Mouse (Mus musculus): ENCODE measurements around the gene Fam19a1. TPM values are rescaled to one million over a fixed set of nuclear protein-coding genes. Genes with fewer than 3 reads are reported as not detected.

Fam19a1 gene
- polyA plus RNA-seq, 1 experiment = 0.20 TPM

- Histone ChIP-seq H3K4me1 (ENCODE audit: control insufficient read depth, insufficient read depth, low read length) (no peaks in the 10 kb centered on the region), H3K27me3 (replicated peaks; ENCODE audit: control insufficient read depth, insufficient read depth, low read length) (no peaks in the 10 kb centered on the region), H3K4me3 (ENCODE audit: insufficient read depth, low read depth, low read length) (no peak overlapping the region), H3K27ac (ENCODE audit: insufficient read depth, low read depth, low read length) (no peak overlapping the region), H3K36me3 (ENCODE audit: control insufficient read depth, insufficient read depth, low read length) (no peaks in the 10 kb centered on the region)
- TF ChIP-seq CTCF (conservative IDR thresholded peaks at IDR 0.05; ENCODE audit: insufficient read depth, insufficient read length, low read depth, low read length) = no peak
- TF ChIP-seq POLR2A (IDR thresholded peaks at IDR 0.05; ENCODE audit: low read depth, low read length) = no peak
- DNase-seq = no peak
- 84% methylated on average over 2 of the region's 2 CpGs for WGBS
Measured at GRCm38 (mm10) chr6:96373274-96373673, 260.3 kb downstream of the Fam19a1 start.

- no peak overlapping the region for H3K4me3 ChIP-seq (ENCODE audit: insufficient read depth, low read depth, low read length)
- H3K27ac ChIP-seq (ENCODE audit: insufficient read depth, low read depth, low read length) = no peak overlapping the region
- DNase-seq = no peak
- no peak for TF ChIP-seq POLR2A (IDR thresholded peaks at IDR 0.05; ENCODE audit: low read depth, low read length)
- no peak for TF ChIP-seq CTCF (conservative IDR thresholded peaks at IDR 0.05; ENCODE audit: insufficient read depth, insufficient read length, low read depth, low read length)
- no peaks in the 10 kb centered on the region for H3K4me1 ChIP-seq (ENCODE audit: control insufficient read depth, insufficient read depth, low read length)
- no peaks in the 10 kb centered on the region for H3K27me3 ChIP-seq (replicated peaks; ENCODE audit: control insufficient read depth, insufficient read depth, low read length)
- WGBS = 79% methylated on average over 3 of the region's 3 CpGs
- no peaks in the 10 kb centered on the region for H3K36me3 ChIP-seq (ENCODE audit: control insufficient read depth, insufficient read depth, low read length)
Measured at GRCm38 (mm10) chr6:96376773-96377172, 263.8 kb downstream of the Fam19a1 start.

GRCm38 (mm10) chr6:96379229-96379628 lies 266.3 kb downstream of the Fam19a1 start:
- 36% methylated on average over 4 of the region's 4 CpGs for WGBS
- Histone ChIP-seq H3K4me3 (ENCODE audit: insufficient read depth, low read depth, low read length) (no peak overlapping the region), H3K27me3 (replicated peaks; ENCODE audit: control insufficient read depth, insufficient read depth, low read length) (no peaks in the 10 kb centered on the region), H3K36me3 (ENCODE audit: control insufficient read depth, insufficient read depth, low read length) (no peaks in the 10 kb centered on the region), H3K27ac (ENCODE audit: insufficient read depth, low read depth, low read length) (no peak overlapping the region), H3K4me1 (ENCODE audit: control insufficient read depth, insufficient read depth, low read length) (no peaks in the 10 kb centered on the region)
- peak; percentile 55 for DNase-seq
- no peak for TF ChIP-seq POLR2A (IDR thresholded peaks at IDR 0.05; ENCODE audit: low read depth, low read length)
- TF ChIP-seq CTCF (conservative IDR thresholded peaks at IDR 0.05; ENCODE audit: insufficient read depth, insufficient read length, low read depth, low read length) = no peak

DNA sequence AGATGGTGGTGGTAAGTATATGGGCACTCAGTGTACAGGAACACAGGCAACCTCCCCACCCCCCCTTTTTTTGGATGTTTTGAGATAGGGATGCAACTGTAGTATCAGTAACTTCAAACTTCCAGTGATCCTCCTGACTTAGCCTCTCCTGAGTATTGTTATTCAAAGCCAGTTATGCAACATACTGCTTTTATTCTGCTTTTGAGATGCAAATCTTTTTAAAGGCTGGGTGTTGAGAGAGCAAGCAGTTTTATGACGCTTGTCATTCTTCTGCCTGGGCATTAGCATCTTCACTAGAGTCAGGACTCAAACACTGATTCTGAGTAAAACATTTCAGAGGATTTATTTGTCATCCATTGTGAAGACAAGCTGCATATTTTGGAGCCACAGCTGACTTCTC lies 271.5 kb downstream of the Fam19a1 start:
- Histone ChIP-seq H3K27me3 (replicated peaks; ENCODE audit: control insufficient read depth, insufficient read depth, low read length) (no peaks in the 10 kb centered on the region), H3K27ac (ENCODE audit: insufficient read depth, low read depth, low read length) (no peak overlapping the region), H3K4me3 (ENCODE audit: insufficient read depth, low read depth, low read length) (no peak overlapping the region), H3K36me3 (ENCODE audit: control insufficient read depth, insufficient read depth, low read length) (no peaks in the 10 kb centered on the region), H3K4me1 (ENCODE audit: control insufficient read depth, insufficient read depth, low read length) (no peaks in the 10 kb centered on the region)
- DNase-seq = no peak
- TF ChIP-seq POLR2A (IDR thresholded peaks at IDR 0.05; ENCODE audit: low read depth, low read length) = no peak
- no peak for TF ChIP-seq CTCF (conservative IDR thresholded peaks at IDR 0.05; ENCODE audit: insufficient read depth, insufficient read length, low read depth, low read length)
- WGBS = 78% methylated on average over 1 of the region's 1 CpGs

DNA sequence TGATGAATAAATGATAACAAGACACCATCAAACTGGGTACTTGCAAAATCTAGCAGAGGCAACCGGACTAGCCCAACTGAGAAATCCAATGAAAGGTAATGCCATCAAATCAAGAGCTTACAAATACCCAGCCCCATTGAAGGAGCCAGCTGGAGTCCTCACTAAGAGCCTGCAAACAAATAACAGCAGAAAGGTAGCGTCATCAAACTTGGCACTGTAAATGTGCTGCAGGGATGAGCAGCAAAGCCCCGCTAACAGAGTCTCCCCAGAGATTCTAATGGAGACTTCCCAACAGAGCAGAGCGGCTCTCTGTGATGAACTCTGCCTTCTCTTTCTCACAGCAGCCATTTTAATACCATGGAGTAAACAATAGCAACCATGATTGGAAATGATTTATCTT lies 305.9 kb downstream of the Fam19a1 start:
- 85% methylated on average over 4 of the region's 4 CpGs for WGBS
- no peaks in the 10 kb centered on the region for H3K36me3 ChIP-seq (ENCODE audit: control insufficient read depth, insufficient read depth, low read length)

DNA sequence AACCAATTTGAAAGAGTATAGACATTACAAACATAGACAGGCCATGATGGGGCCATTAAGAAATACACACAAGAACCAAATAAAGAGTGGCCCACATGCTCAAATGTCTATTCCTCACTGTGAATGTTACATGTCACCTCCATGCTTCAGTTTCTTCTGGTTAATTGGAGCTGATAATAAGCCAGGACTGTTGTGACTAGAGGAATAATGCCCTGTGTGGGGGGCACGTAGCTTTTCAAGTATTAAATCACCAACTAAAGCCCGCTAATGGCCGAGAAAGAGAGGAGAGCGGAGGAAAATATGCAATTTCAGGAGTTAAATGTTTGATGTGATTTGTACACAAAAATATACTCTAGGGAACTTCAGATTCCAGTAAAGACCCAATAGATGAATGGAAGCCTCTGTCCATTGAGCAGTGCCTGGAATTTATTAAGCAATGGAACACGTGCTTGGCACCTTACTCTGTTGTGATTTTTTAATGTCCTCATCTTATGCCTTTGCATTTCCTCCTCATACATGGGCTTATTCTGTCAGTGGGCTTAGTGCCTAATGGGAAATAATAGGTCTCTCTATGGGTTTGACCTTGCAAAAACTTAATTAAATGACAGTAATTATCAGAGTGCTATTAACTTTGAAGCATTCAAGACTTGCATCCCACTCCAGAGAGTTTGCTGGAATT lies 306.9 kb downstream of the Fam19a1 start:
- no peaks in the 10 kb centered on the region for H3K27me3 ChIP-seq (replicated peaks; ENCODE audit: control insufficient read depth, insufficient read depth, low read length)
- TF ChIP-seq POLR2A (IDR thresholded peaks at IDR 0.05; ENCODE audit: low read depth, low read length) (no peak), CTCF (conservative IDR thresholded peaks at IDR 0.05; ENCODE audit: insufficient read depth, insufficient read length, low read depth, low read length) (no peak)
- no peak overlapping the region for H3K4me3 ChIP-seq (ENCODE audit: insufficient read depth, low read depth, low read length)
- no peak for DNase-seq
- H3K27ac ChIP-seq (ENCODE audit: insufficient read depth, low read depth, low read length) = no peak overlapping the region
- 89% methylated on average over 5 of the region's 5 CpGs for WGBS
- H3K36me3 ChIP-seq (ENCODE audit: control insufficient read depth, insufficient read depth, low read length) = no peaks in the 10 kb centered on the region
- H3K4me1 ChIP-seq (ENCODE audit: control insufficient read depth, insufficient read depth, low read length) = no peaks in the 10 kb centered on the region

More for the DNA sequence above, 305.9 kb downstream of the Fam19a1 start:
- H3K4me3 ChIP-seq (ENCODE audit: insufficient read depth, low read depth, low read length) = no peak overlapping the region
- H3K27me3 ChIP-seq (replicated peaks; ENCODE audit: control insufficient read depth, insufficient read depth, low read length) = no peaks in the 10 kb centered on the region
- no peak for DNase-seq
- H3K4me1 ChIP-seq (ENCODE audit: control insufficient read depth, insufficient read depth, low read length) = no peaks in the 10 kb centered on the region
- H3K27ac ChIP-seq (ENCODE audit: insufficient read depth, low read depth, low read length) = no peak overlapping the region
- TF ChIP-seq CTCF (conservative IDR thresholded peaks at IDR 0.05; ENCODE audit: insufficient read depth, insufficient read length, low read depth, low read length) = no peak
- no peak for TF ChIP-seq POLR2A (IDR thresholded peaks at IDR 0.05; ENCODE audit: low read depth, low read length)

DNA sequence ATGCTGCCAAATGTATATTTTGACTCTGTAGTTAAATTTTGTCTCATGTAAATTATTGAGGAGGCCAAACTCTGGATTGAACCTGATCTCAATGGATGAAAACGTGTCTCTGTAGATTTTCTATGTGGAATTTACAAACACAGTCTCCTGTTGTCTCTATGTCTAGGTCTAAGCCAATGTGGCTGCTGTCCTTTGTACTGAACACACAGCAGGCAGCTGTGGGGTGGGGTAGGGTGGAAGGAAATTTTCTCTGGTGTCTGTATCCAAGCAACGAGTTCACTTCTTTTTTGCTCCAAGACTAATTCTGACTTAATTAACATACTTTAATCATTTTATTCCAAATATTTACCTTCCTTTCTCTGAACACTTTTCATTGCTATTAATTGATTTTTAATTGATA lies 307.6 kb downstream of the Fam19a1 start:
- Histone ChIP-seq H3K36me3 (ENCODE audit: control insufficient read depth, insufficient read depth, low read length) (no peaks in the 10 kb centered on the region), H3K27me3 (replicated peaks; ENCODE audit: control insufficient read depth, insufficient read depth, low read length) (no peaks in the 10 kb centered on the region), H3K27ac (ENCODE audit: insufficient read depth, low read depth, low read length) (no peak overlapping the region), H3K4me1 (ENCODE audit: control insufficient read depth, insufficient read depth, low read length) (no peaks in the 10 kb centered on the region), H3K4me3 (ENCODE audit: insufficient read depth, low read depth, low read length) (no peak overlapping the region)
- DNase-seq = no peak
- WGBS = 41% methylated on average over 2 of the region's 2 CpGs
- TF ChIP-seq CTCF (conservative IDR thresholded peaks at IDR 0.05; ENCODE audit: insufficient read depth, insufficient read length, low read depth, low read length) (no peak), POLR2A (IDR thresholded peaks at IDR 0.05; ENCODE audit: low read depth, low read length) (no peak)

Data from kidney, adult 2 months (tissue).